Mouse (Mus musculus) lung, adult 2 months (tissue): ENCODE results near the gene Cd2bp2.

Experiments
- CTCF ChIP-seq: fragments of 200-500 bp; IDR thresholded peaks from 2 replicates; pipeline ENCODE4 v1.5.1; 2011; ENCODE audit warnings: mild to moderate bottlenecking, low read length, control low read depth; ENCODE audit not compliant: insufficient read depth
- POLR2A ChIP-seq: fragments of 200-500 bp; IDR thresholded peaks from 2 replicates; pipeline ENCODE4 v1.6.1; 2011; ENCODE audit warnings: low read depth, mild to moderate bottlenecking, control low read depth, low read length, borderline replicate concordance; ENCODE audit errors: extremely low read depth

GRCm38 (mm10) chr7:127183345-127183744, 12.5 kb downstream of the Cd2bp2 start:
- TF ChIP-seq CTCF (no peak), POLR2A (no peak)
